Mouse (Mus musculus) cerebellum, adult 18-20 months (tissue): ENCODE results near the gene Gclm.
"Not testable (repeated sequence)": the region's sequence is repeated elsewhere in the genome, so short reads cannot be mapped to it uniquely, and the experiment has no call there.

Experiments used
- DNase-seq, 2 experiments: peaks; one replicate each; pipeline ENCODE4 v3.0.0; 2021

Gene Gclm

GRCm38 (mm10) chr3:122243416-122244167, 1.8 kb upstream of the Gclm start:
- DNase-seq = no peak

DNA sequence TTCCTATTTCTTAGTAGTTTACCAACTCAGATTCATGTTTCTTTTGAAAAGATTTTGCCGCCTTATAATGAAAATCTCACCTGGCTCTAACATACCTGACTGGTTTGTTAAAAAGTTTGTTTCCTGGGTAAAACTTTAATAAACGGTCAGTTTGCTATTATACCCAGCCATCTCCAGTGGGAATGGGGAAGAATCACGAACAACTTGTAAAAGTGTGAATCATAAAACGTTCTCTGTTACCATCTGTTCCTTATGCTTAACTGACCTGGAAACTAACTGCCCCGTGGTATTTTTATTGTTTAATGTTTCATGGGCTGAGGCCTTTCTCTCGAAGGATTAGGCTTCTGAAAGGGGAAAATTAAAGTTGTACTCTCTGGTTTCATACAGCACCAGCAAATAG, 598 bp upstream of the Gclm start:
- DNase-seq = no peak

GRCm38 (mm10) chr3:122245878-122246332, 548 bp downstream of the Gclm start:
- DNase-seq = peak in 1 of 2 experiments; percentile 60

GRCm38 (mm10) chr3:122246406-122246805, 1.0 kb downstream of the Gclm start:
- peak in 1 of 2 experiments; percentile 27 for DNase-seq

DNA sequence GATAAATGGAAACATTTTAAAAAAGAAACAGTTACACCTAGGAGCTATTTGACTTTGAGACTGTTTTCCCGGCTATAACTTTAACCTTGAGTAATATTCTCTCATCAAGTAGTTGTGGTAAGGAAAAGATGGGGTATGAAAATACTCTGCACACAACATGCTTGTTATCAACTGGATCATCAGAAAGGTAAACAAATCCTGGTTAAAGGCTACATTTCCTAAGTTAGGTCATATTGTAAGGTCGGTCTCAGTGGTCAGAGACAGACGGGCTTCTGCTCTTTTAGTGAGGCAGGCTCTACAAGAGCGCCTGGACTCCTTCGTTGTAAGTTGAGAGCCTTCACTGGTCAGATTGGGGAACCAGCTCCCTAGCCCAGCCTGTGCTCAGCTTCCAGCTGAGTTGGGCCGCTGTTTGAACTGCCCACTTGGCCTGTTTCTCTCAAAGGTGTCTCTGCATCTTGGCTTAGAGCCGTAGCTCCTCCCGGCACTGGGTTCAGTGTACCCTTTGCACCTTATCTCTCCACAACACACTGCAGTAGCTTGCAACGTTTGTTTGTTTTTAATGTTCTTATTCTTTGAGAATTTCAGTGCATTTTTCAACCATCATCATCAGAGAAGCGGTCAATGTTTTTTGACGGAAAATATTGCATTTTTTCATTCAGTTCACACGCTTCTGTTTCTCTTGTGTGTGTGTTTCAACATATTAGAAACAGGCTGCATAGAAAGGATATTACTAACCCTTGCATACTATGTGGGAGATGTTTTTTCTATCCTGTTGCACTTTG, 1.8 kb downstream of the Gclm start:
- peak; percentile 41 to 58 for DNase-seq

DNA sequence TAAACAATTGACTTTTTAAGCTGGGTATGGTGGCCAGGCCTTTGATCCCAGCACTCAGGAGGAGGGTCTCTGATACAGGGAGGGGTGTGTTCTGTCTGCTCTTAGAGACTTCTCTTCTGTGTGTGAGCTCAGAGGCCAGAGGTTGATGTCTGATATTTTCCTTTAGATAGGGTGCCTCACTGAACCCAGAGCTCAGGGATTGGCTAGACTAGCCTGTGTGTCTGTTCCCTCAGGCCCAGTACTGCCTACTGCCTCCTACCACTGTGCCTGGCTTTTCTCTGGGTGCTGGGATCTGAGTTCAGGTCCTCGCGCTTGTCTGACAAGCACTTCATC, 2.4 kb downstream of the Gclm start:
- DNase-seq = no peak

GRCm38 (mm10) chr3:122252466-122253253, 7.3 kb downstream of the Gclm start:
- DNase-seq = no peak

DNA sequence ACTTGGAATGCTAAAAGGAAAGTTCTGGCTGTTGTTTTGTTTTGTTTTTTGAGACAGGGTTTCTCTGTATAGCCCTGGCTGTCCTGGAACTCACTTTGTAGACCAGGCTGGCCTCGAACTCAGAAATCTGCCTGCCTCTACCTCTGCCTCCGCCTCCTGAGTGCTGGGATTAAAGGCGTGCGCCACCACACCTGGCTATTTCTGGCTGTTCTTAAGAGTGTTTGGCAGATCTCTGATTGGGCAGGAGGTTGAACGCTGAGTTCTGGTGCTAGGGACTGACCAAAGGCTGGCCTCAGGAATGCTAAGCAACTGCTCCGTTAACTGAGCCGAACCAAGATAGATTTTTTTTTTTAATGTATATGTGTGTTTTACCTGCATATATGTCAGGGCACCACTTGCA, 8.7 kb downstream of the Gclm start:
- not testable (repeated sequence) for DNase-seq

GRCm38 (mm10) chr3:122269986-122270385, 24.6 kb downstream of the Gclm start:
- no peak for DNase-seq

GRCm38 (mm10) chr3:122272565-122272964, 27.2 kb downstream of the Gclm start:
- not testable (repeated sequence) for DNase-seq

GRCm38 (mm10) chr3:122273407-122274240, 28.3 kb downstream of the Gclm start:
- DNase-seq = no peak

DNA sequence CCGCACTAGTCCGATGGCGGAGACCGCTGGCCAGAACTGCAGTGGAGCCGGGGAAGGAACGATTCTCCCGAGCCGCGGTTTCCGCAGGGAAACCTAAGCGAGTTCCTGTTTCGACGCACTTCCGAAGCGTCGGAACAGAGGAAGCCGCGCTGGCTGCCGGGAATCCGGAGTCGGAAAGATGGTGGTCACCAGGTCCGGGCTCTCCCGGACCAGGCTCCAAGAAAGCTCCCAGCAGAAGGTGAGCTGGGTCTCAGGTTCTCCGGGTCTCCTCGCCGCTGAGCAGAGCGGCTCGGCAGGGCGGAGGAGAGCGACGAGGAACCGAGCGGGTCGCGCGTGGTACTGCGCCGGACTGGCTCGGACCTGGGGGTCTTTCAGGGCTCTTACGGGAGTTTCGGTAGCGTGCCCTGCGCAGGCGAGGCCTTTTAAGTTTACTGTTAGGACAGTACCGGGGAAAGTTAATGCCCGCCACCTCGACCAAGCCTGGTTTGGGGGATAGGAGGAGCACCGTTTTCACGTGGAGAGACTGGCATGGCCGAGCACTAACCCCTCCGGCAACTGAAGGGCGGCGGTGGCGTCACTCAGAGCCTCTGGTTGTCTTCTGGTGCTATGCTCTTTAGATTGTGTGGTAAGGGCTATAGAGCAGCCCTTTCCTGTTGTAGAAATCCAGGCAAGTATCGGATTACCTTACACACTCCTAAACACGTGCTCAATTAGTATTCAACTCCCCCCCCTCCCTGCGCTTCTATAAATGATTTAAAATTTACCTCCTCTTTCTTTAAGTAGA, 29.1 kb downstream of the Gclm start, which contains the start of gene Dnttip2:
TSS of gene Dnttip2 (plus strand) at position 148 of the 784 bp plus-strand sequence.
- DNase-seq = peak; percentile 90 to 93

DNA sequence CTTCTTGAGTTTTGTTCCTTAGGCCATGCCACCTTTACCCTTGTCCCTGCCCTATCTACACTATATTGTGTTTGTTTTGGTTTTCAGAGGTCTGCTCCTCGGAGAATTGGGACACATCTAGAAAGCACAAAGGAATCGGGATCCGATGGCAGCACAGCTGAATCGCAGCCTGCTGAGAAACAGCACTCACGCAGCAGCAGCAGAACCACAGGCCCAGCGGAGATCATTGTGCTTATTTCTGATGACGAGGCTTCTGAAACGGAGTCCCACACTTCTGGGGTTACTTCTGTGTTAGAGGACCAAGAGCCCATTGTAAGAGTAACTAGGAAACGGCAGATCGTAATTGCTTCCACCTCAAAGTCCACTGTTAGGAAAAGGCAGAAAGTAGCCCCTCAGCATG, 29.8 kb downstream of the Gclm start:
- DNase-seq = no peak

DNA sequence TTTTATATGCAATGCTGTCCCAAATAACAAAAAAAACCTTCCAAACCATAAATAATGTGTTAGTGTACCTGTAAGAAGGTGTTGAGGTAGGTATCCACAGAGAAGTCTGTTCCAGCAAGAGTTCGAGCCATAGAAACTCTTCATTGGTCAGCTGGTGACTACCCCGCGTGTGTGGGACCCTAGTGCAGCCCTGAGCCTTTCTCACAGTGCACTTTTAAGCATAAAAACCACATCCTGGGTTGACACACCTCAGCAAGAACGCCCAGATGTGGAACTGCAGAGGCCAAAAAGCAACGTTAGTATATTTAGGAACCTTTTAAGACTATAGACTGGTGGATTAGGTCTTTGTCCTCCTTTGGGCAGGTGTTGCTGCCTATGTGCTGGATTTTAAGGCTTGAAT, 41.8 kb downstream of the Gclm start:
- no peak for DNase-seq

- DNase-seq = no peak
These were observed 43.3 kb downstream of the Gclm start for GRCm38 (mm10) chr3:122288613-122289195.

GRCm38 (mm10) chr3:122289344-122289743, 44.0 kb downstream of the Gclm start:
- not testable (repeated sequence) for DNase-seq

DNA sequence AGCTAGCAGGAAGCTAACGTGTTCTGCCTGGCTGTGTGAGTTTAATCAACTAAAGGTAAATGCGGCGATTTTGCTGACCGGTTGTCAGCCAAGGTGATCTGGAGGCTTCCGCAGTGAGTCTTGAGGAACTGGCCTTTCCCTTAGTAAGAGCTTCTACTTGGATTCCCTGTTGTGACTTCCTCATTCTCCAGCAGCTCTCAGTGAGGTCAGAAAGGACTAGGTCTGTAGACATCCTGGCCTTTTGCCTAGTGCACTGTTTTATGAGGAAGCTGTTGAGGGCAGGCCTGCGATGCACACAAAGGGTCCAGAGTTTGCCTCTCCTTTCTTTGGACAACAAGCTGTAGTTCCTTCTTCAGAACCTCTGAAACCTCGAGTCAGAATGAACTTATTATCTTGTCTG, 45.3 kb downstream of the Gclm start:
- no peak for DNase-seq

- DNase-seq = no peak
These were observed 46.5 kb downstream of the Gclm start for GRCm38 (mm10) chr3:122291828-122292227.

DNA sequence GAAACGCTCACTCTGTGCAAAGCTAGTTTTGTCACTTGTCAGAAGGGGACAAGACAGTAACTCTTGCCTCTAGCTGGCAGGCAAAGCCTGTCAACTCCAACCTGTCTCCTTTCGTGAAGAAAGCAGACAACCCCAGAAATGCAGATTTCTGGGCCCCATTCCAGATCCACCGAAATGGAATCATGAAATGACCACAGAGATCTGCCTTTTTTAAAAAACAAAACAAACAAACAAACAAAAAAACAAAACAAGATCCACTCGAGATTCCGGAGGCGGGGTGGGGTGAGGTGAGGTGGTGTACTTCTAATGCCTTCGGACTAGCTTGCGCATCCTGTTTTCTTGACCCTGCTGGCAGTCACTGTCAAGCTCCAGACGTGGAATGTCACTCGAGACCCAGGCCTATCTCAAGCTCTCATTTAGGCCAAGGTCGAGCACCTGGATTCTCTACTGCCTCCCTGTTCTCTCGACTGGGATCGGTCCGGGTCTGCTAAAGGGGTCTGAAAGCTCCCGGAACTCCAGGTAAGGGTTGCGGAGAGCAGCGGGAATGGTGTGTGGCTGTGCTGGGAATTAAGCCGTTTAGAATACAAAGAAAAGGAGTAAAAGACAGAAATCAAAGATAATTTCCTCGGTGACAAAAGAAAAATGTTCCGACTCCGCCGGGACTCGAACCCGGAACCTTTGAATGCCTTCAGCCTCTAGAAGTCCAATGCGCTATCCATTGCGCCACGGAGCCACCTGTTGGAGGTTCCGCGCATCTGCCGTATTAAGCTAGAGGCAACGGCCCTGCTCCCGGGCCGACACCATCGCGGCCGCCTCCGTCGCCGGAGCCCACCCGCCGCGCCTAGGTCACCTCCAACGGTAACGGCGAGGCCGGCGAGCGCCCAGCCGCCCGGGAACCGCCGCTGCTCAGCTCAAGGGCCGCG, 47.2 kb downstream of the Gclm start:
- peak; percentile 85 to 93 for DNase-seq
